Mouse (Mus musculus) heart, postnatal 36 days (tissue): ENCODE results near the gene Dvl2. TPM values are rescaled to one million over a fixed set of nuclear protein-coding genes. Genes with fewer than 3 reads are reported as not detected.
A peak's percentile ranks its signal among the peaks of the same experiment; 100 is the strongest.

ENCODE experiments used
- DNase-seq, 2 experiments: peaks; one replicate each; pipeline ENCODE4 v3.0.0; 2021 to 2022
- intact Hi-C: fragments of 180-260 bp; cut with DNase I; formaldehyde crosslinking; loops from one replicate; pipeline ENCODE4 v1.15.1; 2025
- total RNA-seq, 2 experiments: library from RNA; stranded (reverse); gene quantifications; 2 replicates each; pipeline ENCODE4 v1.2.3; 2021

Gene Dvl2
- total RNA-seq, 2 experiments from 2014 or later = 5.0 to 6.1 TPM

DNA sequence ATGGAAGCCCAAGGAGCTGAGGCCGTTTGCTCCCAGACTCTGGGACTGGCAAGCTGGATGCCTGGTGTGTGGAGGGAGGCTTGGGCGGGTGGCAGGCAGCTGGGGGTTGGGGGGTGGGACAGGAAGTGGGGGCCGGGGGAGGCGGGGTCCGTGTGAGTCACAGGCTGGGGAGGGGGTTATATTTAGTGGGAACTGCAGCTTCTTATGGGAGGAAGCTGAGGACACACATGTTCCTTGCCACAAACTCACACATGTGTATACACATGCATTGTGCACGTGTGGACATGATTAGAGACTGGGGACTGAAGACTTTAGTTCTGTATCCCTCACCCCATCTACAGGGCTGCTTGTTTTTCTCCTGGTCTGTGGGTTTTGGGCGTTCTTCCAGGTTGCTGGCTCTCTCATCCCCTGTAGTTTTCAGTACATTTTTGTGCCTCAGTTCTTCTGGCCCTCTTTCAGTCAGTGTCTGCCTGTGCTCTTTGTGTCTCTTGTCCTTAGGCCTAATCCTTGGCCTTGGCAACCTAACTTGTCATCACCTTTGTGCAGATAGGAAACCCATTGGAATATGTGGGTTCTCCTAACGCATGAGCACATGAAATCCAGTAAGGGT is 19.7 kb downstream of the Dvl2 start:
- DNase-seq = no peak

GRCm38 (mm10) chr11:70020731-70021263 is 20.4 kb downstream of the Dvl2 start:
- intact Hi-C loops = no loop called here
- DNase-seq = peak; percentile 69 to 74

More for the DNA sequence above, 19.7 kb downstream of the Dvl2 start:
- intact Hi-C loops = no loop called here

DNA sequence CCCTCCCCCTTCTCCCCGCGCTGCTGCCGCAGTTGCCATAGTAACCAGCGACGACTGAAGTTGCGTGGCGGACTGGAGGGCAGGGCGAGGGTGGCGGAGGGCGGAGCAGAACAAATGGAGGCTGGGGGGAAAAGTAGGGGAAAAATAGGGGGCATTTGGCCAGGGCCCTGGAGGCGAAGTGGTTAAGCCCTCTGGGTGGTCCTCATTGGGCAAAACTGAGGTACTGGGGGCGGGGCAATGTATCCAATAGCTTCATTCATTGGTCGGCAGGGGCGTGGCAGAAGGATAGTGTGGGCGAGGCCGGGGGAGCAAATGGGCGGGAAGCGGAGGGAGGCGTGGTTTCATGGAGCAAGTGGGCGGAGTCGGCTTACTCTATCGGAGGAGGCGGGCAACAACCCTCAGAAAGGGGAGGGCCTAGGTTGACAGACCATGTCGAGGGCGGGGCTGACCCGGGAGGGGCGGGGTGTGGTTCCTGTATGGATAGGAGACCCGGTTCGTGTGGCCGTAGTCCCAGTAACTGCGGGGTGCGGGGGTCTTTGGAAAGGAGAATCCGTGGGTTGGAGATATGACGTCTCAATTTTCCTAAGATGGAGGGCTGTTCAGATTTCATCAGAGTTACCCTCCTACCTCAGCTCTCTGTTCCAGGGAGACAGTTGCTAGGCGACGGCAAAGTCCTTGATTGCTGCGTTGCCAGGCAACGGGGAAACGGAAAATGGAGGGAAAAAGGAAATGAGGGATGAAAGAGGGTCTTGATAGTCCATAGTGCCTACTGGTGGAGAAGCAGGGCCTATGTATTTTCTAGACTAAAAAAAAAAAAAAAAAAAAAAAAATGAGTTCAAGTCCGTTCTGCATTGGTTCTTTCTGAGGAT is 21.1 kb downstream of the Dvl2 start:
- intact Hi-C loops = no loop called here
- peak; percentile 91 to 92 for DNase-seq

DNA sequence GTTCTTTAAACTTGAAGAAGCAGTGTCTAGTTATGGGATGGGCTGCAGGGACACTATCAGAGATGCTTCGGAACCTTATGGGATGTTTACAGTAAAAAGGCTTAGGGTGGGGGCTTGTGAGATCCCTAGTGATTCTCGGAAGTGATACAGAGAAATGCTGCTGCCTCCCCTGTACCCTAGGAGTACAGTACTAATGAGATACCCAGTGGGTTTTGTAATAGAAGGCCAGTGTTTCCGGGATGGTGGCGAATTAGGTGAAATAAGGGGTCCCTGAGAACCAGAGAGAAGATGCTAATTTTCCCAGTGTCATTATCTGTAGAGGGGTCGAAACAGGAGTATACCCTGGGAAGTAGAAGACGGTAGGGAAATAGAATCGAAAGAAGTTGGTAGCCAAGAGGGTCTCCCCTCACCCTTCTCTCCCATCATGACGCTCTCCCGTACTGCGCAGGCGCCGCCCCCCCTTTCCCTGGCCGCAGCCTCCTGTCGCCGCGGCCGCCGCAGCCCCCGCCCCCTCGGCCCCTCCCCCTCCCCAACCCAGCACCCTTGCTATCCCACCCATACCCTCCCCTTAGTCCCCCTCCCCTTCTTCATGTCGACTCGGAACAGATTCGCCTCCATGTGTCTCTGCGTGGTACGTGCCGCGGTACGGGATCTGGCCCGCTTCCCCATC is 23.2 kb downstream of the Dvl2 start:
- intact Hi-C loops = no loop called here
- no peak for DNase-seq

DNA sequence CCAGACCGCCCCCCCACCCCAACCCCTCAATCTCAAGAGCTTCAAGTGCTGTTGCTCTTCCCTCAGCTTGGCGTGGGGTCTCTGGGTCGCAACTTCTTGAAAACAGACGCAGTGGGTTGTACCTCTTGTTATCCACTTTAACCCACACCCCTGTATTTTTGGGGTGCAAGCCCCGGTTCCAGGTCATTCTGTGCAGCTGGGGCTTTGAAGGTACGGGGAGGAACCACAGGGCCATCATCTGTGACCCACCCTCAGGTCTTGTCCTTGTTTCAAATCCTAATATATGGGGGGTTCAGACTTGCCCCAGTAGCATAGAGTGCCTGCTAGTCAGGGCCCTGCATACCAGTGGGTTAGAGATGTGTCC is 23.7 kb downstream of the Dvl2 start:
- intact Hi-C loops = no loop called here

DNA sequence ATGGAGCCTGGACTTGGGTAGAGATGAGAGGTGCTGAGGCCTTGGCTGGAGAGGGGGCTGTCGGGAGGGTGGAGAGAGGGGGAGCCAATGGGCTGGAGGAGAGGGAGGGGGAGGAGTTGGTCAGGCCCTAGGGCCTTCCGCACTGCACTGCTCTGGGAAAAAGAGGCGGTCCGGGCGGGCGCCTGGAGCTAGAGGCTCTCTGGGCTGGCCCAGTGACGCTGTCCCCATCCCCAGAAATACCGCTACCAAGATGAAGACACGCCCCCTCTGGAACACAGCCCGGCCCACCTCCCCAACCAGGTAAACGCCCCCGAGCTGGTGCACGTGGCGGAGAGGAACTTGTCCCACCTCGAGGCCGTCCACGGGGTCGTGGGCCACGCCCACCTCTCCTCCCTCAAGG is 26.3 kb downstream of the Dvl2 start:
- DNase-seq = peak; percentile 48 to 50
- intact Hi-C loops = no loop called here

More for the DNA sequence above, 23.7 kb downstream of the Dvl2 start:
- no peak for DNase-seq

DNA sequence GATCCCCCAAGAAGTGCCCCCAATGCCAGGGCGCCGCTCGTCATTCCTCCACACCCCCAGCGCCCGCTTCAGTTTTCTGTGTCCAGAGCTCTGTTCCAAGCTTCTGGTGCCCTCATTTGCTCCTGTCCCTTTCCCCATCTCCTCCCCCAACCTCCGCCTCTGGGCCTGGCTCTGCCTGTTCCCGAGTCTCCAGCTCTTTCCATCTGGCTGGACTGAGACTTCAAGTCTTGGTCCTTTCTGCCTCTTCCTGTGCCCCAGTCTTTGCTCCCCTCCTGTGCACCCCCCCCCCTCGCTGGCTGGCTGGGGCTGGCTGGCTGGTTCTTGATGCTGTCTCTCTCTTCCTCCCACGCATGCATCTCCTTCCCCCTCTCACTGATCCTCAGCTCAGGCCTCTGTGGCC is 27.0 kb downstream of the Dvl2 start:
- intact Hi-C loops = no loop called here
- DNase-seq = no peak

GRCm38 (mm10) chr11:70028401-70029129 is 28.2 kb downstream of the Dvl2 start:
- DNase-seq = no peak
- intact Hi-C loops = no loop called here

DNA sequence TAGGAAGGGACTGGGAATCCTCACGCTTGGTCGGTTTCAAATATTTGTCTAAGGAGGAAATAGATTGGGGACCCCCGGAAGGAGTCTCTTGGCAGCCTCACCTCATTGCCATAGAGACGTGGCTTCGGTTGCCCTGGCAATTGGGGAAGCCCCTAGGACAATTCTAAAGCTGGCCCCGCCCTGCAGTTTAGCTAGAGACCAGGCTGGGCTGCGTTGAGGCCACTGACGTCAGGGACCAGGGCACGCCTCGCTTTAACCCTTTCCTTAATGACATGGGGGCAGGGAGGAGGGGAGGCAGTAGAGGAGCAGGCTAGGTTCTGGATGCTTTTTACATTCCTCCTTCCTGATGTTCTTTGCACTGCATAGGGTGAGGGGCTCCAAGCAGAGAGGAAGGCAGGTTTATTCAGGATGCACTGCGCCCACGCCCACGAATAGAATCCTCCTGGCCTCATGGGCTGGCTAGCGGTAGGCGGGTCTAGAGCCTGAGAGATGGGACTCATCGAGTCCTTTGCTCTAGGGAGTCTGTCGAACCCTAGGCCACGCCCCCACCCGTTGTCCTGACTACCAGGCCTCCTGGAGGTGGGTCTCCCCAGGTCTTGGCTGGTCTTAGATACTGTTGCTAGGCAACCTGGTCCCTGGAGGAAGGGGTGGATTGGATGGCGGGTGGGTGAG is 28.9 kb downstream of the Dvl2 start:
- DNase-seq = peak; percentile 71
- intact Hi-C loops = no loop called here

DNA sequence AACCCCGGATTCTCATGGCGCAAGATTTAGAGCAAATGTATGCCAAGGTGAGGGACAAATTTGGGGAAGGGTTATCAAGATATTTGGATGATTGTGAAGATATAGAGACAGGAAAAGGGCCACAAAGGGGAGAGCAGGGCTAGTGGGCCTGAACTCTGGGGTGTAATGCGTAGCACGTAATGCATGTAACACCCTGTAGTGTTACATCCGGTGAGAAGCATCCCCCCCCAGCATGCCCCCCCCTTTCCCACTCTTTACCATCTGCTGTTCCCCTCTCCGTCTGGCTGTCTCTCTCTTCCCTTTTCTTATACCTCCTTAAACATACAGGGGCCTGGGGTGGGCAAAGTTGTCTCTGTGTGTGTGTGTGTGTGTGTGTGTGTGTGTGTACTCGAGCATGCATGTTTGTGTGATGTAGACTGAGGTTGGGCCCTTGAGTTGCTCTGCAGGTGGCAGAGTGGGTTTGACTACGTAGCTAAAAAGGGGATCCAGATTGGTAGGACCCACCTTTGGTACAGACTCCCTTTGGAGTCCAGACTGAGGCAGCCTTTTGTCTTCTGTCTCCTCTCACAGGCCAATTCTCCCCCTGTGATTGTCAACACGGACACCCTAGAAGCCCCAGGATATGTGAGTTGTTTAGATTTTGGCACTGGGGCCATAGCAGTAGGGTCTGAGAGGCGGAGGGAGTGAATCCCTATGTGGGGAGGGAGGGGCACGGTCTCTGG is 29.6 kb downstream of the Dvl2 start:
- no peak for DNase-seq
- intact Hi-C loops = no loop called here

GRCm38 (mm10) chr11:70030651-70031320 is 30.4 kb downstream of the Dvl2 start:
- no peak for DNase-seq
- intact Hi-C loops = no loop called here

DNA sequence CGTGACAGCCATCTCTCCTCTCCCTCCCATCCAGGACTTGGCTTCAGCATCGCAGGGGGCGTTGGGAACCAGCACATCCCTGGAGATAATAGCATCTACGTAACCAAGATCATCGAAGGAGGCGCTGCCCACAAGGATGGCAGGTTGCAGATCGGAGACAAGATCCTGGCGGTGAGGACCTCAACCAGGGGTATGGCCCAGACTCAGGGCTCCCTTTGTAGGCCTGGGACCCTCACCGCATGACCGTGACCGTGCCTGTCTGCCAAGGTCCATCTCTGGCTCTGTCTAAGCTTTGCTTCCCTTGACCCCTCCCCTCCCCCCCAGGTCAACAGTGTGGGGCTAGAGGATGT is 30.9 kb downstream of the Dvl2 start:
- DNase-seq = no peak
- intact Hi-C loops = no loop called here

DNA sequence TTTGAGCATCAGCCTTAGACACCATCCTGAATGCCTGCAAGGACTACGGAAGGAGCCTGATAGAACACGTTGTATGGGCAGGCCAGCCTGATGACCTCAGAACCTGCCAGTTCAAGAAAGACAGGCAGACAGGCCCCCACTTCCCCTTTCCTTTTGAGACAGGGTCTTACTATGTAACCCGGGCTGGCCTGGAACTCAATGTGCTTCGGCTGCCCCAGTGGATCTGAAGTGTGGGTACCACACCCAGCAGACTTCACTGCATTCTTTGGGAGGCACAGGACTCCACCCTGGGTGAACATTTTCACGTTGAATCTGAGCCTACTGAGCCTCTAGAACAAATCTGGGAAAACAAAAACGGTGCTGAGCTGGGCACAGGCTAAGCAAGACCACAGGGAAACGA is 37.8 kb downstream of the Dvl2 start:
- intact Hi-C loops = no loop called here
- DNase-seq = no peak

GRCm38 (mm10) chr11:70039631-70040030 is 39.2 kb downstream of the Dvl2 start:
- intact Hi-C loops = no loop called here
- no peak for DNase-seq

DNA sequence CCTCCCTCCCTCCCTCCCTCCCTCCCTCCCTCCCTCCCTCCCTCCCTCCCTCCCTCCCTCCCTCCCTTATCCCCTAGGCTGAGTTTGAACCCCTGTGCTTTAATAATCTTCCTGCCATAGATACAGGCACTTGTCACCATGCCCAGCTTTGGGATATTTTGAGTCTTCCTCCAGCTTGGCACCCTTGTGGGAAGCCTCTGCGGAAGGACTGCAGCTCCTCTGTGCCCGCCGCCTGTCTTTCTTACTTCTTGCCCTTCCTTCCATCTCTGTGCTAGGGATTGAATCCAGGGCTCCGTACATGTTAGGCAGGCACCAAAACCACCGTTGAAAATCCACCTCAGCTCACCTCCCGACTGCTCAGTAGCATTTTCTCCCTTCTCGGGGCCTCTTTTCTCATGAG is 39.8 kb downstream of the Dvl2 start:
- intact Hi-C loops = no loop called here
- no peak for DNase-seq

DNA sequence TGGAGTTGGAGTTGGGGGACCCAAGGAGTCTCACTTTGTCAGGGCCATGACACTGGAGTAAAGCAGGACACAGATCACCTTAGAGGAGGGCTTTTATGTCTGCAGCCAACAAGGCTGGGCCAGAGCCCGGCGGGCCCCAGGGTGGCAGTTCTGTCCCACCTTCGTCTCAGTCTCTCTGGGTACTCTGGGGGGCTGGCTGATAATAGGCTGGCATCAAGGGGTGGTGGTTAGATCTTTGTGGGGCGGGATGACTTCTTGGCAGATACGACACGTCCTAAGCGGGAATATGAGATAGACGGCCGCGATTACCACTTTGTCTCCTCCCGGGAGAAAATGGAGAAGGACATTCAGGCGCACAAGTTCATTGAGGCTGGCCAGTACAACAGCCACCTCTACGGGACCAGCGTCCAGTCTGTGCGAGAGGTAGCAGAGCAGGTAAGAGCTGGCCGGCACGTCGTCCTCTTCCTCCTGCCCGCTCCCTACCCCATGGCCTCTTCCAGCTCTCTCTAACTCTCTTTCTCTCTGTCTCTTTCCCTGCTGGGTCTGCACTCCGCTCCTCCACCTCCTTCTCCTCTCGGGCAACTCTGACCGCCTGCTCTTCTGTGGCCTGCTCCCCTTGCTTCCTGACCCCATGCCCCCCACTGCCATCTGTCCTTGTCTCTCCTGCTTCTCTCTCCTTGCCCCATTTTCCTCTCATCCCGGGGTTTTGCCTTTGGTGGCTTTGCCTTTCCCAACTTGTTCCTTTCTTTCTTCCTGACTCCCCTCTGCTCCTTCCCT is 42.1 kb downstream of the Dvl2 start:
- no peak for DNase-seq
- intact Hi-C loops = no loop called here

DNA sequence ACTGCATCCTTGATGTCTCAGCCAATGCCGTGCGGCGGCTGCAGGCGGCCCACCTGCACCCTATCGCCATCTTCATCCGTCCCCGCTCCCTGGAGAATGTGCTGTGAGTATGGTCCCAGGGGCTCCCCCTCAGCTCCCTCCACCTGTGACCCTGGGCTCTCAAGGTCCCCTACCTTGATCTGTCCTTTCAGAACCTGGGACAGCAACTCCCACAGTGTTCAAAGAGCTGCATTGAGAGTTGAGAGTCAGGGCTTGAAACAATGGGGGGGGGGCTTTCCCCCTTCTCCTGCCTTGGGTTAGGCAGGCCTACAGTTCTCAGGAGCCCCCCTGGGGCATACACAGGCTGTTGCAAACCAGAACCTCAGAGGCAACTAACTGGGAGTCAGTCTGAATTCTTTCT is 43.3 kb downstream of the Dvl2 start:
- no peak for DNase-seq
- intact Hi-C loops = no loop called here

- intact Hi-C loops = no loop called here
Observed at GRCm38 (mm10) chr11:70045435-70045834, 45.0 kb downstream of the Dvl2 start.

More at GRCm38 (mm10) chr11:70045435-70045834, 45.0 kb downstream of the Dvl2 start:
- DNase-seq = no peak
